8 mouse cellular contexts compared by ENCODE assay signal in genomic region chr1:137899305-137899704, GRCm38 (mm10).
DNase-seq lines count a peak whose midpoint lies in the region; ATAC-seq and TF ChIP-seq lines count a peak whose summit lies in the region.

No protein-coding gene starts in this region.

- under 1% methylated on average over 6 of the region's 6 CpGs for WGBS in thymus, adult 2 months

- peak; percentile 3 for DNase-seq in adrenal gland, adult 2 months
- no peak for DNase-seq in adrenal gland, postnatal 14 days
- DNase-seq in thymus, adult 2 months = no peak
- no peak for DNase-seq in thymus, postnatal 0 days (ENCODE audit: low spot score)
- peak; percentile 46 for DNase-seq in kidney, postnatal 10 days
- no peak for DNase-seq in spleen, adult 12 weeks (ENCODE audit: low spot score)

- peaks cover 50% of the 10 kb centered on the region for H3K79me2 ChIP-seq in myocyte (ENCODE audit: control insufficient read depth, insufficient read depth)

- peaks cover 32% of the 10 kb centered on the region for H3K36me3 ChIP-seq in thymus, adult 2 months (ENCODE audit: control insufficient read depth, insufficient read depth, low read length)
- peaks cover 5% of the 10 kb centered on the region for H3K36me3 ChIP-seq in myocyte (ENCODE audit: control insufficient read depth, insufficient read depth)

- H3K4me2 ChIP-seq in myocyte (ENCODE audit: low read depth) = peak overlapping the region; percentile 87

- TF ChIP-seq POLR2A in thymus, adult 2 months (IDR thresholded peaks at IDR 0.05; ENCODE audit: control insufficient read depth, extremely low read depth, insufficient read depth, low read length, poor library complexity) = no peak
- no peak for TF ChIP-seq POLR2A in myocyte (IDR thresholded peaks at IDR 0.05; ENCODE audit: insufficient read length, low read depth)

- peak overlapping the region; percentile 93 for H3K27ac ChIP-seq in thymus, adult 2 months (ENCODE audit: control insufficient read depth, insufficient read depth, low read length)

- peak overlapping the region; percentile 57 for H3K4me3 ChIP-seq in thymus, adult 2 months (ENCODE audit: control insufficient read depth, insufficient read depth, low read length)
- H3K4me3 ChIP-seq in myocyte = peak overlapping the region; percentile 61

- no peak for TF ChIP-seq CTCF in thymus, adult 2 months (IDR thresholded peaks at IDR 0.05; ENCODE audit: borderline replicate concordance, control insufficient read depth, extremely low read depth, insufficient read depth, low read length, poor library complexity)

- no peaks in the 10 kb centered on the region for H3K27me3 ChIP-seq in thymus, adult 2 months (ENCODE audit: control insufficient read depth, insufficient read depth, low read length)
- H3K27me3 ChIP-seq in myocyte (ENCODE audit: control insufficient read depth, insufficient read depth, insufficient read length) = no peaks in the 10 kb centered on the region

- peak overlapping the region; percentile 39 for H3ac ChIP-seq in myocyte (ENCODE audit: control insufficient read depth, insufficient read length)

- no peak for ATAC-seq in frontal cortex, adult (ENCODE audit: low TSS enrichment)

- H3K4me1 ChIP-seq in thymus, adult 2 months (replicated peaks; ENCODE audit: control insufficient read depth, insufficient read depth, low read length) = peaks cover 2% of the 10 kb centered on the region

TF ChIP-seq in myocyte, 11 proteins besides CTCF, POLR2A, EP300 and RAD21:
- no peak for TF ChIP-seq MYOD1 (IDR thresholded peaks at IDR 0.05; ENCODE audit: control insufficient read depth in 1 of 3, insufficient read length in 2 of 3, low read depth in 2 of 3)
- TF ChIP-seq E2F4 (IDR thresholded peaks at IDR 0.05; ENCODE audit: insufficient read depth) = no peak
- TF ChIP-seq REST (IDR thresholded peaks at IDR 0.05; ENCODE audit: insufficient read depth, insufficient read length) = no peak
- no peak for TF ChIP-seq SRF (IDR thresholded peaks at IDR 0.05; ENCODE audit: control insufficient read depth, insufficient read length, low read depth)
- TF ChIP-seq TCF3 (IDR thresholded peaks at IDR 0.05; ENCODE audit: insufficient read length, low read depth) = no peak
- TF ChIP-seq TCF12 (IDR thresholded peaks at IDR 0.05; ENCODE audit: insufficient read depth, poor library complexity, severe bottlenecking) = no peak
- TF ChIP-seq USF1 (IDR thresholded peaks at IDR 0.05; ENCODE audit: low read depth) = no peak
- no peak for TF ChIP-seq MYOG (IDR thresholded peaks at IDR 0.05; ENCODE audit: control insufficient read depth in 1 of 3, insufficient read depth in 1 of 3, insufficient read length in 2 of 3, low read depth in 2 of 3)
- TF ChIP-seq POLR2AphosphoS2 (IDR thresholded peaks at IDR 0.05; ENCODE audit: insufficient read length, low read depth) = no peak
- TF ChIP-seq MAX (IDR thresholded peaks at IDR 0.05; ENCODE audit: low read depth) = no peak
- no peak for TF ChIP-seq CEBPB (IDR thresholded peaks at IDR 0.05; ENCODE audit: insufficient read depth, poor library complexity, severe bottlenecking)

Comparison
In these comparisons a context has a peak if more than half of its experiments do, and no peak if none do; other contexts are left out.
1. DNase-seq: peak in adrenal gland, adult 2 months (single experiment) and kidney, postnatal 10 days (single experiment); none in adrenal gland, postnatal 14 days (single experiment), thymus, adult 2 months (single experiment), thymus, postnatal 0 days (single experiment) and spleen, adult 12 weeks (single experiment).